Mouse (Mus musculus): ENCODE results near the gene St3gal3.

DNA sequence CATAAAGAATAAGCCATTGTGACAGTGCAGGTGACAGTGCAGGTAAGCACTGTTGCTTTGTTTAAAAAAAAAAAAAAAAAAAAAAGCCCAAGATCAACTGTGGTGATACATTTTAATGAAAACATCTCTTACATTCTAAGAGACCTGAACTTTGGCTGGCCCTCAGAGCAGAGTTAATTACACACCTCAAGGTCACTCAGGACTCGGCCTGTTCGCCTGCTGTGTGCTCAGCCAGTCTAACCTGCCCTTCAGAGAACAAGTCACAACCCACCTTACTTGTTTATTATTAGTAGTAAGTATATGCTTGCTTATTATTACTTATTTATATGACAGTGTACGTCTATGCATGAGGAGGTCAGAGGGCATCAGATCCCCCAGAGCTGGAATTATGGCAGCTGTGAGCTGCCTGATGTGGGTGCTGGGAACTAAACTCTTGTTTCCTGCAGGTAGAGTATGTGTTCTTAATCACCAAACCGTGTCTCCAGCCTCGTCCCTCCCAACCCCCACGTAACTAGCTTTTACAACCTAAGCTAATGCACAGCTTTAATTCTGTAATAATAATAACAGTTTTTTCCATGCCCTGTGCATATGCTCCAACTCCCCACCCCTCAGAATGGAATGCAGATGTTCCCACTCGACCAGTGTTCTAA, 91.9 kb downstream of the St3gal3 start:
- TF ChIP-seq POLR2A (IDR thresholded peaks at IDR 0.05; ENCODE audit: borderline replicate concordance, control insufficient read depth, low read depth, low read length) (no peak), CTCF (IDR thresholded peaks at IDR 0.05; ENCODE audit: control insufficient read depth, insufficient read depth, low read length) (no peak)

All from bone marrow, adult 2 months (tissue).